Mouse (Mus musculus) thymus, postnatal 10 days (tissue): ENCODE data around the gene Dnah6.

Experiments
- DNase-seq, 2 experiments: peaks; one replicate each; pipeline ENCODE4 v3.0.0; 2021; ENCODE audit warnings: low spot score in 2 of 2

The Dnah6 gene

GRCm38 (mm10) chr6:73143403-73143802, 78.0 kb downstream of the Dnah6 start:
- no peak for DNase-seq

DNA sequence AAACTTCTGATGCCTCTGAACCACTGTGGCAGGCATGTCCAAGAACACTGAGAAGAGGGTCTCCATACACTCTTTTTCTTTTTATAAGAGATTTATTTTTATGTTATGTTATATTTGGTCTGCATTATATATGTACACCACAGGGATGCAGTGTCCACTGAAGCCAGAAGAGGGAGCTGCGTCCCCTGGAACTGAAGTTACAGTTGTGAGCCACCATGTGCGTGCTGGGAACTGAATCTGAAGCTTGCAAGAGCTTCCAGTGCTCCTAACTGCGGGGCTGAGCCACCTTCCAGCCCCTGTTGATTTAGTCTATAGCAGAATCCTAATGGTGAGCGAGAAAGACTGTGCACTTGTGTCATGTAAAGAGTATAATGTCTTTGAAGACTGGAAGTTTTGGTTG, 78.7 kb downstream of the Dnah6 start:
- DNase-seq: no peak

DNA sequence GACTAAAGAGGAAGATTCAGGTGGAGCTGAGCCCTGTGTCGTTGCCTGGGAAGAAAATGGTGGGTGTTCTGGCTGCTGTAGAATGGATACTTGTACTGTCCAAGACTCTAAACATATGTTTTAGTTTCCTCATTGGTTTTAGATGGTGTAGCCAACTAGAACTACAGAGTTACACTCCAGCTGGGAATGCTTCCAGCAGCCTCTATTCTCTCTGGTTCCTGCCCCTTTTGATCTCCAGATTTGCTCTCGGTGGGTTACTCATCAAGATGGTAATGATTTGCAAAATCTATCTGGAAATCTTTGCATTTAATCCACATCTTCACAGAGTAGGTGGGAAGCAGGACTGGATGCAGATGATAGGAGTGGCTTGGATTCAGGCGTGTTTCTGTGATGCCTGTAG, 80.6 kb downstream of the Dnah6 start:
- no peak for DNase-seq

DNA sequence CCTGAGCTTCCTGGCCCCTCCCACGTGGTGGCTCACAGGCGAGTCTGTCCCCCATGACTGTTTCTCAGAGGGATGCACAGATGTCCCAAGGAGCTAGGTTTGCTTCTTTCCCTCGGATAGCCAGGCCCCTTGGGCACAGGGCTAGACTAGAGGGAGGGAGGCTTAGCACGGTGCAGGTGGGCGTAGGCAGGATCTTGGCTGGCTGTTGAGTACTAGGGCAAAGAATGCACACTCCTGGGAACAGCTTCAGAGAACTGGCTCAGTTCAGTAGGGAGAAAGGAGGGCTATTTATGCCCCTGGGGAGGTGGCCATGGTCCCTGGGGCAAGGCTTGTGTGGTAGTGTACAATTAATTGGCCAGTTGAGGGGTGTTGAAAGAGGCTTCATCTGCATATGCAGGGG, 88.7 kb downstream of the Dnah6 start:
- DNase-seq: no peak

GRCm38 (mm10) chr6:73127594-73127993, 93.9 kb downstream of the Dnah6 start:
- no peak for DNase-seq

- DNase-seq: no peak
These were observed 101.1 kb downstream of the Dnah6 start for GRCm38 (mm10) chr6:73120348-73120747.

GRCm38 (mm10) chr6:73113898-73114297, 107.6 kb downstream of the Dnah6 start:
- DNase-seq: no peak

GRCm38 (mm10) chr6:73113365-73113764, 108.1 kb downstream of the Dnah6 start:
- DNase-seq: no peak

- DNase-seq: no peak
These were observed 128.3 kb downstream of the Dnah6 start for GRCm38 (mm10) chr6:73093133-73093532.

- DNase-seq: no peak
These were observed 130.6 kb downstream of the Dnah6 start for GRCm38 (mm10) chr6:73090836-73091235.

DNA sequence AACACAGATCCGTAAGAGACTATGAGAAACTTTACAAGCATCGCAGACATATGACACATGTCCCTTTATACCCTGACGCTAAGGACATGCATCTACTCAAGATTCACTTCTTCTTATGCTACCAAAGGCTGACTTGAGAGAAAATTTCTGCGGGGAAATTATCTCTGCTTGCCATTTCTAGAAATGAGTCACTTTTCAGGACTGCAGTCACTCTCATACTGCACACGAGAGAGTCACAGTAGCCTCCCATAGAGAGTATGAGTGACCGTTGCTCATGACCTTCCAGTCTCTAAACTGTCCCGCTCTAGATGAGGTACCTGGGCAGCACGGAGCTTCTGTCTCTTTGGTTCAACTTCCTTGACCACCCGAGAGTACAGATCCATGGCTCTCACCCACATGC, 138.9 kb downstream of the Dnah6 start:
- no peak for DNase-seq

- DNase-seq: no peak
These were observed 149.2 kb downstream of the Dnah6 start for GRCm38 (mm10) chr6:73072093-73072786.

- DNase-seq: no peak
These were observed 150.2 kb downstream of the Dnah6 start for GRCm38 (mm10) chr6:73071214-73071613.

GRCm38 (mm10) chr6:73070663-73071062, 150.8 kb downstream of the Dnah6 start:
- DNase-seq: no peak

GRCm38 (mm10) chr6:73064551-73064950, 156.9 kb downstream of the Dnah6 start:
- DNase-seq: no peak

GRCm38 (mm10) chr6:73059596-73060121, 161.8 kb downstream of the Dnah6 start:
- DNase-seq: no peak

GRCm38 (mm10) chr6:73059162-73059561, 162.3 kb downstream of the Dnah6 start:
- no peak for DNase-seq

DNA sequence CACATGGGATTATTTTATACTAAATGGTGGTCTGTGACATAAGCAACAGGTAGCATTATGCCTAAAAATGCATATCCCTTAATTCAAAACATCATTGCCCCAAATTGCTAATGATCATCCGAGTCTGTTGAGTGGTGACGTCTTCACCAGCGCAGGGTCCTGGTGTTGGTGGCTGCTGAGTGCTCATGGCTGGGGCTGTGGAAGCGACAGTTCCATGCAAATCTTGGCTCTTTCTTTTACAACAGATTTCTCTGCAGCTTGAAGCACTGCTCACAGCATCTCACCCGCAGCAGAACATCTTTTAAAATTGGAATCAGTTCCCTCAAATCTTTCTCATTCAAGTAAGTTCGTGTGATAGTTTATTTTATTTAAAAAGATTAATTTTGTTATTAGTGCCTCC, 166.1 kb downstream of the Dnah6 start:
- DNase-seq: no peak

DNA sequence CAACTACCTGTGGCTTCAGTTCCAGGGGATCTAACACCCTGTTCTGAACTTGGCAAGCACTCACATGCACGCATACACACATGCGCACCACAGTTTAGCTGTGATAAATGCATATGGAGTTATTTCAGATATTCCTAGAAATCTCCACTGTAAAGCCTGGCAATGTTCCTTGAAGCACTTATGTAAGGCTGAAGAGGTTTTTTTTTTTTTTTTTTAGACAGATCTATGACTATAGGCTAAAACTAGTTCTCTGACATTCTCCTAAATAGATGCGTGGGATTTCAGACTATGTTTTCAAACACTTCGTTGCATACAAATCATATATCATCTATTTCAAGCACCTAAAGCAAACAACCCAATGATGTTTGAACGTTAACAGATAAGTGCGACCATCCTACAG, 166.6 kb downstream of the Dnah6 start:
- DNase-seq: no peak

DNA sequence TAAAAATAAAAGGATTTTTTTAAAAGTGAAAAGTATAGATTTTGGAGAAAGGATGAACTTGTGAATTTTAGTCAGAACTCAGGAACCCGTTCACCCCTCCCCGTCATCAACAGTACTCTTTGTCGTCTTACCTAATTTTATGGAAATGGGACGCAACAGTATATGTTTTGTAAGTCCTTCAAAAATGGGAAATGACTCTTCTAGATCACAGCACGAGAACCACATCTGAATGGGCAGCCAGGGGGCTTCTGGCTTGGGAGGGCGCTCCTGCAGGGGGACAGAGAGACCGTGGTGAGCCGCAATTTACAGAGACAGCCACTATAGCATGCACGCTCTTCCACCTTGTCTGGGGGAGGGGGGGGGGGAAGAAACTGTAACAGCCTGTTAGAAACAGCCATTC, 167.9 kb downstream of the Dnah6 start:
- no peak for DNase-seq

DNA sequence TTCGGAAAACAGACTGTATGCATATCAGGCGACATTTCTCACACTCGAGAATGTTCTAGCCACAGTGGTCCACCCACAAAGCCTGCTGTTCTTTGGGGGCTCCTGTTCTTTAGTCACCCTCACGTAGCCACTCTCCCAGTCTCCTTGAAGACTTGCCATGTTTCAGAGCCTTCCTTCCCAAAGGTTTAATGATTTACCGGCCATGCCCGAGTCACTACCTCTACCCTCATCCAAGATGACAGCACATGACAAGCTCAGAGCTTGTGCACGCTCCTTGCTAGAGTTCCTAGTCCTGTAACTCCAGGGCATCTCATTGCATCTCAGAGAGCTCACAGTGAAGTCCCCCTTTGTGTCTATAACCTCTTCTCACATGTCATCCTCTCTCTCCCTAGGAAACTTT, 174.2 kb downstream of the Dnah6 start:
- DNase-seq: no peak

- no peak for DNase-seq
These were observed 175.5 kb downstream of the Dnah6 start for GRCm38 (mm10) chr6:73045944-73046343.

DNA sequence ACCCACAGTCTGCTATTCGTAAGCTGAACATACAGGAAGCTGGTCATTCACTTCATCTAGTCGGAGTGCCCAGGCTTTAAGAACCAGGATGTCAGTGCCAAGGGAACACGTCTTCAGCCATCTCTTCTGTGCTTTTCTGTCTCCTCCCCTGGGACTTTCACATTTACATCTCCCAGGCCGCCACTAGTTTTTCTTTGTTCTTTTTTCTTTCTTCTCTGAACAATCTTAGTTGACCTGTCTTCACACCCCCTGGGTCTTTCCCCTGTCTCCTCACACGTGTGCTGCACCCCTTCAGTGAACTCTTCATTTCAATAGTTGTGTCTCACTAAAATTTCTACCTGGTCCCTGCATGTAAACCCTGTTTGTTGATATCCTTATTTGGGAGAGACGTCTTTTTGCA, 179.2 kb downstream of the Dnah6 start:
- DNase-seq: no peak

DNA sequence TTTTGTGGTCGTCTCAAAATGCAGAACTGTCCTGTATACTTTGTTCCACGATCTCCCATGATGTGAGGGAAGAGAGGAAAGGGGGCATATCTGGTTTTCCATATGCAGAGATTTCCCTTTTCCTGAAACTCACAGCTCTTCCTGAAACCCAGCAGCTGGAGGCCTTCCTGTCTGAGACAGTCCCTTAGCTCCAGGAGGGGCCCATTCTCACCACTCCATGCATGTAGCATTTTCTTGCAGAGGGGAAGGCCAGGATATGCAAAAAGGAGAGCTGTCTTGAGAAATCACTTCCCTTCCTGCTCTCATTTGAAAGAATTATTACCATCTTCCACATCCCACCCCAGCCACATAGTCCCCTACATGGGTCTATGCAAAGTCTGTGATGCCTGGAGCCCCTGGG, 183.2 kb downstream of the Dnah6 start:
- DNase-seq: no peak
